Mouse (Mus musculus) C2C12 (cell line): ENCODE data around the gene Hip1. TPM values are rescaled to one million over a fixed set of nuclear protein-coding genes. Genes with fewer than 3 reads are reported as not detected.

ENCODE experiments used
- H3K27me3 ChIP-seq: one replicate; pipeline ENCODE4 v1.6.1; 2011; ENCODE audit not compliant: control insufficient read depth, insufficient read depth, insufficient read length
- H3K36me3 ChIP-seq: one replicate; pipeline ENCODE4 v1.6.1; 2011; ENCODE audit not compliant: control insufficient read depth, insufficient read depth
- H3K4me3 ChIP-seq: one replicate; pipeline ENCODE4 v1.5.1; 2011; ENCODE audit warnings: mild to moderate bottlenecking, control low read depth; ENCODE audit not compliant: poor library complexity, insufficient read depth, severe bottlenecking
- H3K79me2 ChIP-seq: one replicate; pipeline ENCODE4 v1.6.1; 2011; ENCODE audit not compliant: control insufficient read depth, insufficient read depth
- H3K79me3 ChIP-seq: one replicate; pipeline ENCODE4 v1.6.1; 2011; ENCODE audit warnings: low read depth, control low read depth
- H3ac ChIP-seq: one replicate; pipeline ENCODE3; 2011; ENCODE audit warnings: low read depth; ENCODE audit not compliant: control insufficient read depth, insufficient read length
- CEBPB ChIP-seq: IDR thresholded peaks from one replicate; pipeline ENCODE4 v1.6.1; 2011; ENCODE audit warnings: low read depth, mild to moderate bottlenecking, control low read depth, moderate library complexity
- CTCF ChIP-seq: IDR thresholded peaks from one replicate; pipeline ENCODE4 v1.5.1; 2011; ENCODE audit not compliant: control insufficient read depth, insufficient read depth, insufficient read length
- FOSL1 ChIP-seq: IDR thresholded peaks from one replicate; pipeline ENCODE4 v1.8.0; 2011; ENCODE audit warnings: mild to moderate bottlenecking, low read length; ENCODE audit not compliant: poor library complexity, insufficient read depth, severe bottlenecking
- MAX ChIP-seq: IDR thresholded peaks from one replicate; pipeline ENCODE4 v1.6.1; 2011; ENCODE audit warnings: mild to moderate bottlenecking, control low read depth
- MYOD1 ChIP-seq: IDR thresholded peaks from one replicate; pipeline ENCODE4 v1.6.1; 2011; ENCODE audit warnings: low read depth; ENCODE audit not compliant: control insufficient read depth, insufficient read length
- MYOG ChIP-seq: IDR thresholded peaks from one replicate; pipeline ENCODE4 v1.6.1; 2011; ENCODE audit not compliant: control insufficient read depth, insufficient read length; ENCODE audit errors: extremely low read depth
- USF1 ChIP-seq: IDR thresholded peaks from one replicate; pipeline ENCODE4 v1.6.1; 2011; ENCODE audit warnings: low read depth, mild to moderate bottlenecking, control low read depth, moderate library complexity
- polyA plus RNA-seq: library from polyadenylated mRNA; unstranded; fragments of >200 nt; fragmentation: generic; extraction: Trizol; gene quantifications from one replicate; pipeline ENCODE4 v1.2.1, GENCODE M21; 2012; ENCODE audit warnings: missing spikeins

Hip1 gene
- polyA plus RNA-seq, 1 experiment = 38.2 TPM

DNA sequence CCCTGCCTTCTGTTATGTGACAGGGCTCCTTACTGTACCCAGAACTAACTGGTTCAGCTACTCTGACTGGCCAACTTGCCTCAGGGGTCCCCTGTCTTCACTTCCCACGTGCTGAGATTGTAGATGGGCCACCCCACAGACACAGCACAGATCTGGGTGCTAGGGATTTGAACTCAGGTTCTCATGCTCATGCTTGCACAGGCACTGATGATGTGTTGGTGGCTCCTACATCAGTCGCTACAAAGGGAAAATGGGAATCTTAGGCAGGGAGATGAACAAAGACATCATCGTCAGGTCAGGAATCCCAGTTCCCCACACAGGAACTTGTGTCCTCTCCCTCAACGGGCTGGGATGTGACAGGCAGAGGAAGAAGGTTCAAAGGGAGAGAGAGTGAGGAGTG, 31.1 kb upstream of the Hip1 start:
- Histone ChIP-seq H3K4me3 (no peak overlapping the region), H3K36me3 (no peaks in the 10 kb centered on the region), H3K79me2 (no peaks in the 10 kb centered on the region), H3K79me3 (no peaks in the 10 kb centered on the region), H3K27me3 (no peaks in the 10 kb centered on the region), H3ac (no peak overlapping the region)
- TF ChIP-seq MYOG (no peak), CTCF (no peak), CEBPB (no peak), FOSL1 (no peak), MAX (no peak), USF1 (no peak), MYOD1 (no peak)

GRCm38 (mm10) chr5:135573006-135573405, 28.1 kb upstream of the Hip1 start, which contains the start of gene Ccl24:
Ccl24 (minus strand) TSS chr5:135573049.
- Histone ChIP-seq H3K79me3 (no peaks in the 10 kb centered on the region), H3K36me3 (no peaks in the 10 kb centered on the region), H3K27me3 (no peaks in the 10 kb centered on the region), H3ac (no peak within 1 kb of the TSS), H3K4me3 (no peak within 1 kb of the TSS), H3K79me2 (no peaks in the 10 kb centered on the region)
- no peak for TF ChIP-seq CTCF
- TF ChIP-seq USF1 = no peak
- no peak for TF ChIP-seq CEBPB
- TF ChIP-seq MAX = no peak
- no peak for TF ChIP-seq FOSL1
- no peak for TF ChIP-seq MYOG
- no peak for TF ChIP-seq MYOD1

DNA sequence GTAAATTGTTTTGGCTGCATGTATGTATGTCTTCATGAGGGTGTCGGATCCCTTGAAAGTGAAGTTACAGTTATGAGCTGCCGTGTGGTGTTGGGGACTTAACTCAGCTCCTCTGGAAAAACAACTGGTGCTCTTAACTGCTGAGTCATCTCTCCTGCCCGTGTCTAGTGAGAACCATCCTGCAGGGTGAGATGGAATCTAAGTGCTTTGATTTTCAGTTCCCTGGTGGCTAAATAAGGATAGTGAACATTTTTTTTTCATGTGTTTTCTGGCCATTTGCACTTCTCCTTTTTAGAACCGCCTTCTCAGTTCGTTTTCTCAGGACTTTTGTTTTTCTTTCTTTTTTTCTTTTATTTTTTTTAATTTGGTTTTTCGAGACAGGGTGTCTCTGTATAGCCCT, 23.8 kb upstream of the Hip1 start:
- Histone ChIP-seq H3K4me3 (no peak overlapping the region), H3K79me3 (no peaks in the 10 kb centered on the region), H3ac (no peak overlapping the region), H3K36me3 (no peaks in the 10 kb centered on the region), H3K79me2 (no peaks in the 10 kb centered on the region), H3K27me3 (no peaks in the 10 kb centered on the region)
- TF ChIP-seq MYOG (no peak), FOSL1 (no peak), USF1 (no peak), MYOD1 (no peak), MAX (no peak), CEBPB (no peak), CTCF (no peak)

DNA sequence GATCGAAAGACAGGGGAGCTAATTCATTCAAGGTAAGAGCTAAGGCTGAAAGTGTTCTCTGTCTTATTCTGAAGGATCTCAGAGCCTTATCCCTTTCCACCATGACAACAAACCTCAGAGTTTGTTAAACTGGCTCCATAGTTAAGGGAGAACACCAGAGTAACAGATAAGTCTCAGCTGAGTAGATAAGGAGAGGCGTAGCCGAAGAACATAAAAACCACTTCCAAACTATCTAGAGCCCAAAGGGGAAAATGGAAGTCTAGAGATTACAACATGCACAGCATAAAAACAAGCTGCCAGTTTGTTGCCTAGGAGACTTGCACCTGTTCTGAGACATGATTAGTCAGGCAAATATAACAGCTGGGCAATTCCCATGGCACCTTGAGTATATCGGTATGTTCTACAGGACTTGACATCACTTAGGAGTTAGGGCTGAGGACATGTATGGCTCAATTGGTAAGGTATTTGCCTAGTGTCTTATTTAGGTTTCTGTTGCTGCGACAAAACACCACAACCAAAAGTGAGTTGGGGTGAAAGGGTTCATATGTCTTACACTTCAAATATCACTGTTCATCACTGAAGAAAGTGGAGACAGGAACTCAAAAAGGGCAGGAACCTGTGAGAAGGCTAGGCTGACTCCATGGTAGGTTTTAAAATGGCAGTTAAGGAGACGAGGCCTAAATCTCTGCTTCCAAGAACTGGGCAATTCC, 22.8 kb upstream of the Hip1 start:
- H3ac ChIP-seq = no peak overlapping the region
- no peaks in the 10 kb centered on the region for H3K79me2 ChIP-seq
- no peak overlapping the region for H3K4me3 ChIP-seq
- H3K27me3 ChIP-seq = no peaks in the 10 kb centered on the region
- no peaks in the 10 kb centered on the region for H3K79me3 ChIP-seq
- TF ChIP-seq USF1 (no peak), MYOG (no peak), FOSL1 (no peak), MYOD1 (peak; percentile 64)
- no peaks in the 10 kb centered on the region for H3K36me3 ChIP-seq

DNA sequence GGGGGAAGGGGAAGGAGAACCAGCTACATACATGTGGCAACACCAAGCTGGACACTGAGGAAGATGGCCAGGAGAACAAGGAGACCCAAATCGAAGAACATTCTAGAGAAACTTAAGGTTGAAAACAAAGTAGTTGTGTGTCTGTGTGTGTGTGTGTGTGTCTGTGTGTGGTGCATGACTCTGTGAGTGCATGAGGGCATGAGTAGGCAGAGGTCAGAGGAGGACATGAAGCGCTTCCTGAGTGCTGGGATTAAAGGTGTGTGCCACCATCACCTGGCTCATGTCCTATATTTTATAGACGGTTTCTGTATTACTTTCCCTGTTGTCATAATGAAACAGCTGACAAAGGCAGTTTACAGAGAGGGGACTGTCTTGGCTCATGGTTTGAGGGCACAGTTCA, 18.5 kb upstream of the Hip1 start, which contains the start of gene Ccl26:
Gene Ccl26, minus strand, starts transcription at position 101 of the 400 bp plus-strand sequence.
- H3K36me3 ChIP-seq = no peaks in the 10 kb centered on the region
- H3ac ChIP-seq = no peak within 1 kb of the TSS
- no peaks in the 10 kb centered on the region for H3K79me2 ChIP-seq
- no peak for TF ChIP-seq CTCF
- TF ChIP-seq FOSL1 = no peak
- TF ChIP-seq CEBPB = no peak
- no peak for TF ChIP-seq MYOD1
- H3K4me3 ChIP-seq = no peak within 1 kb of the TSS
- H3K27me3 ChIP-seq = no peaks in the 10 kb centered on the region
- no peaks in the 10 kb centered on the region for H3K79me3 ChIP-seq

DNA sequence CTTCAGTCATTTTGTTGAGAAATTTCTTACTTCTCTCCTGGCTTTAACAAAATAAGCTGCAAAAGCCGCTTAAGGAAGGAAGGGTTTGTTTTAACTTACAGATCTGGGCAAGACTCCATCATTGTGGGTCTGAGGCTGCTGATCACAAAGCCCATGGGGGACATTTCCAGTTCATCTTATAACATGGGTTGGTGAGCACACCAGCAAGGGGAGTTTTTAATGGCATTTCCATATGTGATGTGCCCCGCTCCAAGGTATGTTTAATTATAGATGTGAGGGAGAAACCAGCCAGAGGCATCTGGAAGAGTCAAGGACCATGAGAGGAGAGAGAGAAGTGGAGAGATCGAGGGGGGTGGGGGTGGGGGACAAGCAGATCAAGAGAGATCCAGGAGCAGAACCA, 12.8 kb upstream of the Hip1 start:
- Histone ChIP-seq H3K79me3 (no peaks in the 10 kb centered on the region), H3K36me3 (no peaks in the 10 kb centered on the region), H3K79me2 (no peaks in the 10 kb centered on the region), H3K4me3 (no peak overlapping the region), H3ac (no peak overlapping the region), H3K27me3 (no peaks in the 10 kb centered on the region)
- TF ChIP-seq CTCF = no peak
- no peak for TF ChIP-seq MYOG
- TF ChIP-seq USF1 = no peak
- TF ChIP-seq MYOD1 = no peak
- no peak for TF ChIP-seq FOSL1
- no peak for TF ChIP-seq MAX
- no peak for TF ChIP-seq CEBPB
